Mouse (Mus musculus): ENCODE measurements at regions not wholly inside any gene's neighbourhood (a gene's known extent, or its start where the extent isn't known, plus 50 kb on each side); places are given as distances from the start of the nearest gene placed in this dataset.

GRCm38 (mm10) chr10:68842023-68842735, 118.7 kb downstream of the Tmem26 start:
- Histone ChIP-seq H3K27ac (no peak overlapping the region), H3K4me3 (peak overlapping the region; percentile 38)
- no peak for TF ChIP-seq CTCF (IDR thresholded peaks at IDR 0.05)
- no peak for DNase-seq
- intact Hi-C loops (cut with DNase I): no loop called here

- no peak for TF ChIP-seq CTCF (IDR thresholded peaks at IDR 0.05)
- no peak overlapping the region for H3K27ac ChIP-seq
- no peak for DNase-seq
- intact Hi-C loops (cut with DNase I): no loop called here
- no peak overlapping the region for H3K4me3 ChIP-seq
Observed at GRCm38 (mm10) chr10:68844066-68844465, 120.6 kb downstream of the Tmem26 start.

- H3K27ac ChIP-seq: no peak overlapping the region
- intact Hi-C loops (cut with DNase I): no loop called here
- H3K4me3 ChIP-seq: no peak overlapping the region
- DNase-seq: no peak
- no peak for TF ChIP-seq CTCF (IDR thresholded peaks at IDR 0.05)
Observed at GRCm38 (mm10) chr10:68844596-68844995, 121.2 kb downstream of the Tmem26 start.

- no peak for TF ChIP-seq CTCF (IDR thresholded peaks at IDR 0.05)
- intact Hi-C loops (cut with DNase I): no loop called here
- DNase-seq: no peak
- no peak overlapping the region for H3K4me3 ChIP-seq
- no peak overlapping the region for H3K27ac ChIP-seq
Observed at GRCm38 (mm10) chr10:68851153-68851552, 127.7 kb downstream of the Tmem26 start.

GRCm38 (mm10) chr10:68855934-68856891, 132.8 kb downstream of the Tmem26 start:
- Histone ChIP-seq H3K27ac (no peak overlapping the region), H3K4me3 (no peak overlapping the region)
- TF ChIP-seq CTCF (IDR thresholded peaks at IDR 0.05): no peak
- no peak for DNase-seq
- intact Hi-C loops (cut with DNase I): no loop called here

GRCm38 (mm10) chr10:68864606-68865378, 141.3 kb downstream of the Tmem26 start:
- peak overlapping the region; percentile 60; the same call in 1 of the 2 replicates for H3K27ac ChIP-seq
- intact Hi-C loops (cut with DNase I): no loop called here
- 0 out of 2 replicates have a peak overlapping the region, but pooled peaks have one; percentile 15 for H3K4me3 ChIP-seq
- no peak for TF ChIP-seq CTCF (IDR thresholded peaks at IDR 0.05)
- no peak for DNase-seq

GRCm38 (mm10) chr10:68865776-68866175, 142.3 kb downstream of the Tmem26 start:
- intact Hi-C loops (cut with DNase I): no loop called here
- no peak for TF ChIP-seq CTCF (IDR thresholded peaks at IDR 0.05)
- Histone ChIP-seq H3K4me3 (no peak overlapping the region), H3K27ac (no peak overlapping the region)
- DNase-seq: no peak

GRCm38 (mm10) chr10:68867361-68867760, 143.9 kb downstream of the Tmem26 start:
- no peak for TF ChIP-seq CTCF (IDR thresholded peaks at IDR 0.05)
- no peak for DNase-seq
- Histone ChIP-seq H3K4me3 (no peak overlapping the region), H3K27ac (no peak overlapping the region)
- intact Hi-C loops (cut with DNase I): no loop called here

GRCm38 (mm10) chr10:68872102-68872501, 148.7 kb downstream of the Tmem26 start:
- TF ChIP-seq CTCF (IDR thresholded peaks at IDR 0.05): no peak
- Histone ChIP-seq H3K4me3 (no peak overlapping the region), H3K27ac (no peak overlapping the region)
- intact Hi-C loops (cut with DNase I): no loop called here
- DNase-seq: no peak

- H3K4me3 ChIP-seq: no peak overlapping the region
- intact Hi-C loops (cut with DNase I): no loop called here
- no peak for DNase-seq
- TF ChIP-seq CTCF (IDR thresholded peaks at IDR 0.05): no peak
- H3K27ac ChIP-seq: 0 out of 2 replicates have a peak overlapping the region, but pooled peaks have one; percentile 12
Observed at GRCm38 (mm10) chr10:68875641-68876040, 152.2 kb downstream of the Tmem26 start.

GRCm38 (mm10) chr10:68893100-68893841, 169.8 kb downstream of the Tmem26 start:
- intact Hi-C loops (cut with DNase I): no loop called here
- Histone ChIP-seq H3K4me3 (no peak overlapping the region), H3K27ac (peak overlapping the region; percentile 28; the same call in 1 of the 2 replicates)
- TF ChIP-seq CTCF (IDR thresholded peaks at IDR 0.05): no peak
- DNase-seq: peak; percentile 55

- no peak for DNase-seq
- Histone ChIP-seq H3K4me3 (no peak overlapping the region), H3K27ac (no peak overlapping the region)
- TF ChIP-seq CTCF (IDR thresholded peaks at IDR 0.05): no peak
- intact Hi-C loops (cut with DNase I): no loop called here
Observed at GRCm38 (mm10) chr10:68894121-68894520, 170.7 kb downstream of the Tmem26 start.

Measured in gastrocnemius, adult 2 months (tissue).